Mouse (Mus musculus) kidney, postnatal 0 days (tissue): ENCODE data around the gene Rbm28. TPM values are rescaled to one million over a fixed set of nuclear protein-coding genes. Genes with fewer than 3 reads are reported as not detected.

ENCODE experiments used
- ATAC-seq: fragments of 200-750 bp; cut with Nextera tagmentation; replicated peaks from 2 replicates; pipeline ENCODE4 v1.8.0; 2017; ENCODE audit warnings: low read depth, moderate number of reproducible peaks, moderate TSS enrichment, moderate library complexity; ENCODE audit not compliant: low FRiP score
- DNase-seq: peaks from one replicate; pipeline ENCODE4 v3.0.0-alpha.2; 2016; ENCODE audit warnings: low spot score
- H3K27ac ChIP-seq: fragments of 300-500 bp; sonication (generic); 2 replicates; pipeline ENCODE4 v1.5.1; 2014; ENCODE audit warnings: mild to moderate bottlenecking
- H3K27me3 ChIP-seq: fragments of 300-500 bp; sonication (generic); 2 replicates; pipeline ENCODE4 v1.6.1; 2014; ENCODE audit warnings: low read length, mixed read lengths; ENCODE audit not compliant: insufficient read depth
- H3K36me3 ChIP-seq: fragments of 300-500 bp; sonication (generic); 2 replicates; pipeline ENCODE4 v1.6.1; 2014; ENCODE audit warnings: low read length, mixed read lengths; ENCODE audit not compliant: insufficient read depth
- H3K4me1 ChIP-seq: fragments of 300-500 bp; sonication (generic); replicated peaks from 2 replicates; pipeline ENCODE4 v1.6.1; 2014; ENCODE audit warnings: antibody characterized with exemption, low read length, mixed read lengths; ENCODE audit not compliant: insufficient read depth
- H3K4me2 ChIP-seq: fragments of 300-500 bp; sonication (generic); 2 replicates; pipeline ENCODE4 v1.6.1; 2014; ENCODE audit warnings: mild to moderate bottlenecking, low read length, moderate library complexity, mixed read lengths
- H3K4me3 ChIP-seq: fragments of 300-500 bp; sonication (generic); replicated peaks from 2 replicates; pipeline ENCODE4 v1.5.1; 2014; ENCODE audit warnings: low read depth, low read length
- H3K9ac ChIP-seq: fragments of 300-500 bp; sonication (generic); 2 replicates; pipeline ENCODE4 v1.6.1; 2014; ENCODE audit warnings: low read depth, low read length
- H3K9me3 ChIP-seq: fragments of 300-500 bp; sonication (generic); replicated peaks from 2 replicates; pipeline ENCODE4 v1.6.1; 2016; ENCODE audit warnings: low read length, inconsistent platforms, mixed read lengths
- CTCF ChIP-seq: IDR thresholded peaks from 2 replicates; pipeline ENCODE4 v1.5.1; 2016; ENCODE audit warnings: antibody characterized with exemption, low read depth, mild to moderate bottlenecking, moderate library complexity
- WGBS: fragments of 180-500 bp; shearing (Covaris S2); extraction: QIAGEN DNeasy Blood & Tissue Kit; methylation state at CpG from one replicate; pipeline ENCODE4 v1.1.7; 2014; 5-methylcytosine and 5-hydroxymethylcytosine counted together
- polyA plus RNA-seq: library from polyadenylated mRNA; unstranded; fragments of >200 nt; fragmentation: Nextera tagmentation; extraction: Ambion mirVana; gene quantifications from 2 replicates; pipeline ENCODE4 v1.2.1, GENCODE M21; 2015

Rbm28 gene
- polyA plus RNA-seq, 1 experiment from 2014 or later: 26.6 TPM

- no peaks in the 10 kb centered on the region for H3K27me3 ChIP-seq
- 0 out of 2 replicates have a peak overlapping the region, but pooled peaks have one; percentile 96 for H3K4me2 ChIP-seq
- WGBS: 85% methylated on average over 9 of the region's 9 CpGs
- no peak overlapping the region for H3K9ac ChIP-seq
- H3K4me3 ChIP-seq: no peak overlapping the region
- DNase-seq (no peak), ATAC-seq (no peak)
- no peaks in the 10 kb centered on the region for H3K9me3 ChIP-seq
- H3K36me3 ChIP-seq: 0 out of 2 replicates have a peak, but pooled peaks cover 8% of the 10 kb centered on the region
- H3K27ac ChIP-seq: no peak overlapping the region
- H3K4me1 ChIP-seq: peaks cover 15% of the 10 kb centered on the region
- TF ChIP-seq CTCF: no peak
These were observed 45.6 kb upstream of the Rbm28 start for GRCm38 (mm10) chr6:29210231-29210936.

GRCm38 (mm10) chr6:29208178-29208577 lies 43.4 kb upstream of the Rbm28 start:
- H3K4me3 ChIP-seq: no peak overlapping the region
- peaks cover 7% of the 10 kb centered on the region for H3K4me1 ChIP-seq
- WGBS: 82% methylated on average over 5 of the region's 5 CpGs
- DNase-seq (no peak), ATAC-seq (no peak)
- no peak overlapping the region for H3K27ac ChIP-seq
- no peak overlapping the region for H3K4me2 ChIP-seq
- TF ChIP-seq CTCF: no peak
- H3K36me3 ChIP-seq: peaks cover 15% of the 10 kb centered on the region
- no peak overlapping the region for H3K9ac ChIP-seq
- H3K27me3 ChIP-seq: no peaks in the 10 kb centered on the region
- no peaks in the 10 kb centered on the region for H3K9me3 ChIP-seq

- Histone ChIP-seq H3K4me1 (peaks cover 7% of the 10 kb centered on the region), H3K9me3 (no peaks in the 10 kb centered on the region), H3K9ac (no peak overlapping the region), H3K27me3 (no peaks in the 10 kb centered on the region), H3K4me3 (no peak overlapping the region), H3K36me3 (peaks cover 24% of the 10 kb centered on the region), H3K27ac (no peak overlapping the region), H3K4me2 (no peak overlapping the region)
- ATAC-seq (no peak), DNase-seq (no peak)
- WGBS: 89% methylated on average over 5 of the region's 5 CpGs
- TF ChIP-seq CTCF: no peak
These were observed 42.2 kb upstream of the Rbm28 start for GRCm38 (mm10) chr6:29207017-29207416.

DNA sequence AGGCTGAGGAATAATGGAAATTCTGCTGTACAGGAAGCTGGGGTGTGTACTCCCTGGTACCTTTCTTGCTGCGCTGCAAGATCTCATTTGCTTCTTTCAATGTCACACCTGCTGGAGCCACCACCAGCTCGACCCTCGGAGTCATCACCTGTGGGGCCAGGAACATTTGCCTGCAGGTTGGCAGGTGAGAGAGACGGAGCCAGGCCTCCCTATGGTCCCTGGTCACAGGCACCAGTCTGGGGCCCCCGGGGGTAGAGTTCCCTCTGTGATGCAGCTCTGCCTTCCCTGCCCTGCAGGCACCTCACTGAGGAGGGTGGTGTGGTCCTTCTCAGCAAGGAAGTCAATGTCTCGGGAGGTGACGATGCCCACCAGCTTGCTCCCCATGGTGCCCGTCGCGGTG lies 41.2 kb upstream of the Rbm28 start:
- H3K9ac ChIP-seq: no peak overlapping the region
- no peak overlapping the region for H3K4me3 ChIP-seq
- WGBS: 93% methylated on average over 10 of the region's 10 CpGs
- peaks cover 24% of the 10 kb centered on the region for H3K36me3 ChIP-seq
- no peaks in the 10 kb centered on the region for H3K27me3 ChIP-seq
- no peak overlapping the region for H3K4me2 ChIP-seq
- TF ChIP-seq CTCF: no peak
- no peak overlapping the region for H3K27ac ChIP-seq
- H3K9me3 ChIP-seq: no peaks in the 10 kb centered on the region
- DNase-seq: no peak
- peaks cover under 1% of the 10 kb centered on the region; the same call in 1 of the 2 replicates for H3K4me1 ChIP-seq
- no peak for ATAC-seq

DNA sequence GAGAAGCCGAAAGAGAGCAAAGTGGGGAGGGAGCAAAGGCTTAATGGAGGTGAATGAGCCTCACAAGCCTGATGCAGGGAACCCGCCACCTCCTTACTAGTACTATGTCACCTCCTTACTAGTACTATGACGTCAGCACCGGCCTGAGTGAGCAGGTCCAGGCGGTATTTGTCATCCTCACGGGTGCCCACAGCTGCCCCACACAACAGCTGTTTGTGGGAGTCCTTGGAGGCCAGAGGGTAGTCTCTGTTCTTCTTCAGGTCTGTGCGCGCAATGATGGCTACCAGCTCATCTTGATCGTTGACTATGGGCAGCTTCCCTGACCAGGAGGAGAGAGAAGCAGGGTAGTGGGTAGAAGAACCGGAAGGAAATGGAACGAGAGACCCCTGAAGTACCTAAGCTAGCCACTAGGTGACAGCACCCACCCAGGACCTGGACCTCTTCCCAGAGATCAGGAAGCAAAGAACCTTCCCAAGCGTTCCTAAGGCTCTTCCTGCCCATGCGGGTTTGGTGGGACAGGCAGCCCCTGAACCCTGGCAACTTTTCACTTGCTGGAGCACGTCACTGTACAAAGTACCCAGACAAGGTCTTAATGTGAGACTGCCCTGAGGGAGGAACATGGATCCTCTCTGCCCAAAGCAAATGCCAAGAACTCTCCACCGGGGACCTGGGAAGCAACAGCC lies 40.3 kb upstream of the Rbm28 start:
- no peaks in the 10 kb centered on the region for H3K4me1 ChIP-seq
- TF ChIP-seq CTCF: peak; percentile 98
- DNase-seq (peak; percentile 87), ATAC-seq (peak; percentile 63; the same call in 1 of the 2 replicates)
- H3K36me3 ChIP-seq: peaks cover 24% of the 10 kb centered on the region
- H3K4me3 ChIP-seq: no peak overlapping the region
- H3K27ac ChIP-seq: no peak overlapping the region
- H3K9me3 ChIP-seq: no peaks in the 10 kb centered on the region
- no peaks in the 10 kb centered on the region for H3K27me3 ChIP-seq
- 54% methylated on average over 15 of the region's 15 CpGs for WGBS
- H3K4me2 ChIP-seq: no peak overlapping the region
- no peak overlapping the region for H3K9ac ChIP-seq

GRCm38 (mm10) chr6:29203861-29204585 lies 39.2 kb upstream of the Rbm28 start:
- WGBS: 88% methylated on average over 6 of the region's 6 CpGs
- no peak for DNase-seq

More at GRCm38 (mm10) chr6:29203861-29204585, 39.2 kb upstream of the Rbm28 start:
- Histone ChIP-seq H3K9me3 (no peaks in the 10 kb centered on the region), H3K27me3 (no peaks in the 10 kb centered on the region), H3K4me3 (no peak overlapping the region), H3K4me1 (no peaks in the 10 kb centered on the region), H3K4me2 (no peak overlapping the region), H3K9ac (no peak overlapping the region), H3K27ac (no peak overlapping the region), H3K36me3 (peaks cover 24% of the 10 kb centered on the region)
- no peak for ATAC-seq
- TF ChIP-seq CTCF: no peak
